In the genomic region with DNA sequence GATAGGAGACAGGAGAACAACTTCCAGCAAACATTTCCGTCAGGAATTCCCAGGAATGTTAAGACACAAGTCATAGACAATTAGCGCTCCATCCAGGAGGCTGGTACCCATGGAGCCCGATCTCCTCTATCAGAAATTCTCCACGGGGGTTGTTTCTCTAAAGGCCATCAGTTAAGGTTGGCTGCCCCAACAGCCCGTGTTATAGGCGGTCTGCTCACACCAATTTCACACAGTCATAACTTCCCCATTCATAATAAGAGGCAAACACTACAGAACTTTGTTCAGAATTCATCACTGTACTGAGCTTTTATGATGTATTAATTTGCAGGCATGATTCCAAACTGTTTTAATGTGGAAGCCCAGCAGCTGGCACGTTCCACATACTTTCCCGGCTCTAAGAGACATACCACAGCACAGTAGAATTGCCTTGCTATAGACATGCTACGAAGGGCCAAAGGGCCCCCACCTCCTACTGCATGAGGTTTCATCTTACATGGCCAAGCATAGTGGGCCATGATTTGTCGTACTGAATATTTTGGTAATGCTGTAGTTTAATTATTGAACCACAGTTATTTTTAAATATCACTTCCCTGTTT, we compare ENCODE assay signal across 23 mouse cellular contexts. TPM values are rescaled to one million over a fixed set of nuclear protein-coding genes. Genes with fewer than 3 reads are reported as not detected.
A peak's percentile ranks its signal among the peaks of the same experiment; 100 is the strongest.
DNase-seq lines count a peak whose midpoint lies in the region; ATAC-seq and TF ChIP-seq lines count a peak whose summit lies in the region.
"Had no signal": no experiment of that assay in that cellular context is flagged by ENCODE, and none has a peak within 500 bp of the region (broad histone marks: within the 10 kb centered on the region; RNA-seq: fewer than 3 reads in every experiment).

No protein-coding gene starts in this region.

- TF ChIP-seq POLR2A in kidney, adult 2 months (IDR thresholded peaks at IDR 0.05; ENCODE audit: low read depth, low read length): no peak

- H3K27me3 ChIP-seq in forebrain, embryonic 14.5 days (replicated peaks; ENCODE audit: control insufficient read depth, insufficient read depth, low read length): no peaks in the 10 kb centered on the region
- H3K27me3 ChIP-seq in forebrain, embryonic 16.5 days (replicated peaks; ENCODE audit: control insufficient read depth, insufficient read depth, low read length): no peaks in the 10 kb centered on the region
- H3K27me3 ChIP-seq in kidney, embryonic 16.5 days (ENCODE audit: insufficient read depth, low read length): no peaks in the 10 kb centered on the region
- no peaks in the 10 kb centered on the region for H3K27me3 ChIP-seq in kidney, adult 2 months (replicated peaks; ENCODE audit: control insufficient read depth, insufficient read depth, low read length)
- H3K27me3 ChIP-seq in neural tube, embryonic 12.5 days (replicated peaks): no peaks in the 10 kb centered on the region
- no peaks in the 10 kb centered on the region for H3K27me3 ChIP-seq in neural tube, embryonic 15.5 days (replicated peaks)
- H3K27me3 ChIP-seq in hindbrain, postnatal 0 days (ENCODE audit: insufficient read depth, low read length): no peaks in the 10 kb centered on the region
- H3K27me3 ChIP-seq: liver, embryonic 13.5 days; stomach, embryonic 15.5 days had no signal

- H3K9me3 ChIP-seq in forebrain, embryonic 14.5 days (replicated peaks; ENCODE audit: control insufficient read depth, low read length): no peaks in the 10 kb centered on the region
- H3K9me3 ChIP-seq in forebrain, embryonic 16.5 days (ENCODE audit: control insufficient read depth, low read length): no peaks in the 10 kb centered on the region
- H3K9me3 ChIP-seq in kidney, embryonic 16.5 days (ENCODE audit: low read length): no peaks in the 10 kb centered on the region
- no peaks in the 10 kb centered on the region for H3K9me3 ChIP-seq in neural tube, embryonic 12.5 days
- H3K9me3 ChIP-seq in neural tube, embryonic 15.5 days (replicated peaks): no peaks in the 10 kb centered on the region
- no peaks in the 10 kb centered on the region for H3K9me3 ChIP-seq in hindbrain, postnatal 0 days (ENCODE audit: low read length)
- H3K9me3 ChIP-seq: limb, embryonic 12.5 days; liver, embryonic 13.5 days; megakaryocyte, embryonic 14.5 days; stomach, embryonic 15.5 days had no signal

- no peak overlapping the region for H3K4me3 ChIP-seq in forebrain, embryonic 14.5 days (ENCODE audit: low read depth, low read length)
- no peak overlapping the region for H3K4me3 ChIP-seq in forebrain, embryonic 16.5 days (replicated peaks; ENCODE audit: low read length)
- H3K4me3 ChIP-seq in kidney, embryonic 16.5 days (ENCODE audit: low read length): no peak overlapping the region
- H3K4me3 ChIP-seq in kidney, adult 2 months (ENCODE audit: insufficient read depth, low read depth, low read length): no peak overlapping the region
- no peak overlapping the region for H3K4me3 ChIP-seq in neural tube, embryonic 12.5 days
- H3K4me3 ChIP-seq in neural tube, embryonic 15.5 days (replicated peaks): no peak overlapping the region
- no peak overlapping the region for H3K4me3 ChIP-seq in hindbrain, postnatal 0 days (ENCODE audit: low read length)
- H3K4me3 ChIP-seq: limb, embryonic 12.5 days; liver, embryonic 13.5 days; megakaryocyte, embryonic 14.5 days; stomach, embryonic 15.5 days had no signal

- ATAC-seq in forebrain, embryonic 14.5 days: no peak
- no peak; the same call in 1 of the 2 replicates for ATAC-seq in forebrain, embryonic 16.5 days
- peak; percentile 77 for ATAC-seq in kidney, embryonic 16.5 days (ENCODE audit: low FRiP score, low TSS enrichment)
- peak; percentile 53; the same call in 1 of the 2 replicates for ATAC-seq in neural tube, embryonic 12.5 days (ENCODE audit: low FRiP score, low read depth)
- ATAC-seq in neural tube, embryonic 15.5 days (ENCODE audit: low FRiP score): no peak
- ATAC-seq in hindbrain, postnatal 0 days: peak; percentile 71

- no peak overlapping the region for H3K9ac ChIP-seq in forebrain, embryonic 14.5 days (ENCODE audit: low read length)
- H3K9ac ChIP-seq in forebrain, embryonic 16.5 days (replicated peaks; ENCODE audit: low read depth, low read length): no peak overlapping the region
- no peak overlapping the region for H3K9ac ChIP-seq in kidney, embryonic 16.5 days (replicated peaks; ENCODE audit: low read length)
- H3K9ac ChIP-seq in neural tube, embryonic 12.5 days: no peak overlapping the region
- H3K9ac ChIP-seq in neural tube, embryonic 15.5 days (replicated peaks): no peak overlapping the region
- H3K9ac ChIP-seq in hindbrain, postnatal 0 days (replicated peaks; ENCODE audit: low read length): no peak overlapping the region
- H3K9ac ChIP-seq: limb, embryonic 12.5 days; liver, embryonic 13.5 days; stomach, embryonic 15.5 days had no signal

- WGBS in forebrain, embryonic 14.5 days: 38% methylated on average over 10 of the region's 10 CpGs
- WGBS in forebrain, embryonic 16.5 days: 36% methylated on average over 10 of the region's 10 CpGs
- whole genome bisulfite sequencing in kidney, embryonic 16.5 days: 35% methylated on average over 10 of the region's 10 CpGs
- WGBS in kidney, adult 2 months: 45% methylated on average over 10 of the region's 10 CpGs
- 57% methylated on average over 10 of the region's 10 CpGs for WGBS in neural tube, embryonic 12.5 days
- WGBS in neural tube, embryonic 15.5 days: 46% methylated on average over 10 of the region's 10 CpGs
- WGBS in hindbrain, postnatal 0 days: 26% methylated on average over 10 of the region's 10 CpGs

- H3K36me3 ChIP-seq in forebrain, embryonic 14.5 days (ENCODE audit: control insufficient read depth, insufficient read depth, low read length): no peaks in the 10 kb centered on the region
- no peaks in the 10 kb centered on the region for H3K36me3 ChIP-seq in forebrain, embryonic 16.5 days (ENCODE audit: control insufficient read depth, insufficient read depth)
- H3K36me3 ChIP-seq in kidney, embryonic 16.5 days (ENCODE audit: insufficient read depth, low read length): no peaks in the 10 kb centered on the region
- H3K36me3 ChIP-seq in kidney, adult 2 months (ENCODE audit: control insufficient read depth, insufficient read depth, low read length): no peaks in the 10 kb centered on the region
- no peaks in the 10 kb centered on the region for H3K36me3 ChIP-seq in neural tube, embryonic 12.5 days
- H3K36me3 ChIP-seq in neural tube, embryonic 15.5 days: no peaks in the 10 kb centered on the region
- no peaks in the 10 kb centered on the region for H3K36me3 ChIP-seq in hindbrain, postnatal 0 days (ENCODE audit: insufficient read depth, low read length)
- H3K36me3 ChIP-seq: limb, embryonic 12.5 days; liver, embryonic 13.5 days; stomach, embryonic 15.5 days had no signal

- no peak for TF ChIP-seq CTCF in kidney, adult 2 months (conservative IDR thresholded peaks at IDR 0.05; ENCODE audit: insufficient read depth, insufficient read length, low read depth, low read length)
- TF ChIP-seq CTCF in hindbrain, postnatal 0 days (IDR thresholded peaks at IDR 0.05; ENCODE audit: low read depth): no peak

- H3K27ac ChIP-seq in forebrain, embryonic 14.5 days (ENCODE audit: low read depth, low read length): no peak overlapping the region
- H3K27ac ChIP-seq in forebrain, embryonic 16.5 days (ENCODE audit: low read length): no peak overlapping the region
- no peak overlapping the region for H3K27ac ChIP-seq in kidney, embryonic 16.5 days (ENCODE audit: low read length)
- no peak overlapping the region for H3K27ac ChIP-seq in kidney, adult 2 months (ENCODE audit: insufficient read depth, low read depth, low read length)
- H3K27ac ChIP-seq in neural tube, embryonic 12.5 days: no peak overlapping the region
- no peak overlapping the region for H3K27ac ChIP-seq in neural tube, embryonic 15.5 days (replicated peaks)
- H3K27ac ChIP-seq in hindbrain, postnatal 0 days: no peak overlapping the region
- H3K27ac ChIP-seq: limb, embryonic 12.5 days; liver, embryonic 13.5 days; stomach, embryonic 15.5 days had no signal

- DNase-seq in forebrain, embryonic 14.5 days (ENCODE audit: low spot score): peak; percentile 28
- no peak for DNase-seq in kidney, adult 2 months
- peak; percentile 27 for DNase-seq in hindbrain, postnatal 0 days (ENCODE audit: low spot score)
- no peak for DNase-seq in thymus, adult 18-20 months
- DNase-seq: adrenal gland, postnatal 36 days; cerebellum, adult 11 months; cerebellum, postnatal 10 days; gastrocnemius, postnatal 36 days; heart, postnatal 36 days; kidney, postnatal 10 days; liver, embryonic 13.5 days; lung, adult 2 months; midbrain, embryonic 14.5 days; right cerebral cortex, adult 18-20 months; right cerebral cortex, postnatal 4 days; thymus, postnatal 4 days had no signal

- no peak overlapping the region for H3K4me2 ChIP-seq in forebrain, embryonic 14.5 days (ENCODE audit: low read length)
- H3K4me2 ChIP-seq in forebrain, embryonic 16.5 days (ENCODE audit: low read length): no peak overlapping the region
- H3K4me2 ChIP-seq in kidney, embryonic 16.5 days (replicated peaks; ENCODE audit: low read depth, low read length): no peak overlapping the region
- H3K4me2 ChIP-seq in neural tube, embryonic 12.5 days (replicated peaks): no peak overlapping the region
- H3K4me2 ChIP-seq in neural tube, embryonic 15.5 days: no peak overlapping the region
- H3K4me2 ChIP-seq in hindbrain, postnatal 0 days (ENCODE audit: low read depth, low read length): no peak overlapping the region
- H3K4me2 ChIP-seq: limb, embryonic 12.5 days; liver, embryonic 13.5 days; stomach, embryonic 15.5 days had no signal

- H3K4me1 ChIP-seq in forebrain, embryonic 14.5 days (ENCODE audit: control insufficient read depth, insufficient read depth, low read length): no peaks in the 10 kb centered on the region
- H3K4me1 ChIP-seq in forebrain, embryonic 16.5 days (replicated peaks; ENCODE audit: control insufficient read depth, insufficient read depth, low read length): no peaks in the 10 kb centered on the region
- H3K4me1 ChIP-seq in kidney, embryonic 16.5 days (ENCODE audit: insufficient read depth, low read length): peaks cover 13% of the 10 kb centered on the region; the same call in 1 of the 2 replicates
- peaks cover 4% of the 10 kb centered on the region; the same call in 1 of the 2 replicates for H3K4me1 ChIP-seq in kidney, adult 2 months (ENCODE audit: control insufficient read depth, insufficient read depth, low read length)
- no peaks in the 10 kb centered on the region; the same call in none of the 2 replicates for H3K4me1 ChIP-seq in neural tube, embryonic 12.5 days
- H3K4me1 ChIP-seq in neural tube, embryonic 15.5 days: peaks cover 13% of the 10 kb centered on the region
- no peaks in the 10 kb centered on the region for H3K4me1 ChIP-seq in hindbrain, postnatal 0 days (ENCODE audit: insufficient read depth, low read length)
- H3K4me1 ChIP-seq: liver, embryonic 13.5 days; megakaryocyte, embryonic 14.5 days; stomach, embryonic 15.5 days had no signal

RNA-seq across cellular contexts. Expression of a gene that starts 19.1 kb away (rescaled TPM):
- polyA plus RNA-seq in forebrain, embryonic 14.5 days (2014; fragmentation: Nextera tagmentation; extraction: Ambion mirVana): 11.7 and 16.3 TPM in 2 replicates
- polyA plus RNA-seq in forebrain, embryonic 16.5 days (2015; fragmentation: Nextera tagmentation; extraction: Ambion mirVana): 9.4 and 15.7 TPM in 2 replicates
- 19.9 and 23.5 TPM in 2 replicates for polyA plus RNA-seq in kidney, embryonic 16.5 days (2015; fragmentation: Nextera tagmentation; extraction: Ambion mirVana)
- 5.1 and 6.5 TPM in 2 replicates for polyA plus RNA-seq in kidney, adult 2 months (2012; rRNA removed)
- polyA plus RNA-seq in neural tube, embryonic 12.5 days (2016; fragmentation: Nextera tagmentation; extraction: Ambion mirVana): 18.8 and 24.6 TPM in 2 replicates
- 24.7 and 31.8 TPM in 2 replicates for polyA plus RNA-seq in neural tube, embryonic 15.5 days (2015; fragmentation: Nextera tagmentation; extraction: Ambion mirVana)
- total RNA-seq in hindbrain, postnatal 0 days (2014; rRNA removed): 31.7 and 58.1 TPM in 2 replicates
- 17.9 and 23.5 TPM in 2 replicates for polyA plus RNA-seq in hindbrain, postnatal 0 days (2015; fragmentation: Nextera tagmentation; extraction: Ambion mirVana)

Comparison
In these comparisons a context has a peak if more than half of its experiments do, and no peak if none do; other contexts are left out.
1. ATAC-seq: peak in kidney, embryonic 16.5 days (single experiment), neural tube, embryonic 12.5 days (single experiment) and hindbrain, postnatal 0 days (single experiment); none in forebrain, embryonic 14.5 days (single experiment), forebrain, embryonic 16.5 days (single experiment) and neural tube, embryonic 15.5 days (single experiment).
2. DNase-seq: peak in forebrain, embryonic 14.5 days (single experiment) and hindbrain, postnatal 0 days (single experiment); none in kidney, adult 2 months (single experiment) and thymus, adult 18-20 months (0 of 2).